Mouse (Mus musculus) heart, embryonic 15.5 days (tissue): Measurements from ENCODE around the gene Chd5. TPM values are rescaled to one million over a fixed set of nuclear protein-coding genes. Genes with fewer than 3 reads are reported as not detected.

Experiments
- ATAC-seq: fragments of 200-750 bp; cut with Nextera tagmentation; replicated peaks from 2 replicates; pipeline ENCODE4 v1.8.0; 2017; ENCODE audit warnings: low read depth, moderate TSS enrichment; ENCODE audit not compliant: insufficient number of reproducible peaks, insufficient read depth, low FRiP score
- H3K27ac ChIP-seq: fragments of 300-500 bp; sonication (generic); 2 replicates; pipeline ENCODE4 v1.5.1; 2015; ENCODE audit warnings: mild to moderate bottlenecking, inconsistent platforms
- H3K27me3 ChIP-seq: fragments of 300-500 bp; sonication (generic); 2 replicates; pipeline ENCODE4 v1.6.1; 2015; ENCODE audit warnings: inconsistent platforms
- H3K36me3 ChIP-seq: fragments of 300-500 bp; sonication (generic); 2 replicates; pipeline ENCODE4 v1.6.1; 2015; ENCODE audit warnings: mild to moderate bottlenecking, inconsistent platforms
- H3K4me1 ChIP-seq: fragments of 300-500 bp; sonication (generic); replicated peaks from 2 replicates; pipeline ENCODE4 v1.6.1; 2015; ENCODE audit warnings: inconsistent platforms
- H3K4me2 ChIP-seq: fragments of 300-500 bp; sonication (generic); 2 replicates; pipeline ENCODE4 v1.6.1; 2015; ENCODE audit warnings: inconsistent platforms, mild to moderate bottlenecking, moderate library complexity
- H3K4me3 ChIP-seq: fragments of 300-500 bp; sonication (generic); 2 replicates; pipeline ENCODE4 v1.5.1; 2015; ENCODE audit warnings: mild to moderate bottlenecking, inconsistent platforms
- H3K9ac ChIP-seq: fragments of 300-500 bp; sonication (generic); 2 replicates; pipeline ENCODE4 v1.6.1; 2015; ENCODE audit warnings: mild to moderate bottlenecking, inconsistent platforms
- H3K9me3 ChIP-seq: fragments of 300-500 bp; sonication (generic); replicated peaks from 2 replicates; pipeline ENCODE4 v1.6.1; 2016; ENCODE audit warnings: inconsistent platforms
- WGBS: fragments of 180-500 bp; shearing (Covaris S2); methylation state at CpG from one replicate; pipeline ENCODE4 v1.1.7; 2015; ENCODE audit warnings: mixed read lengths; 5-methylcytosine and 5-hydroxymethylcytosine counted together
- polyA plus RNA-seq: library from polyadenylated mRNA; unstranded; fragments of >200 nt; fragmentation: Nextera tagmentation; extraction: Ambion mirVana; gene quantifications from 2 replicates; pipeline ENCODE4 v1.2.1, GENCODE M21; 2015

The Chd5 gene
- polyA plus RNA-seq, 1 experiment from 2014 or later: 0.06 TPM

- Histone ChIP-seq H3K27ac (no peak overlapping the region), H3K9me3 (no peaks in the 10 kb centered on the region), H3K36me3 (no peaks in the 10 kb centered on the region), H3K4me2 (peak overlapping the region; percentile 41), H3K4me3 (peak overlapping the region; percentile 13; the same call in 1 of the 2 replicates), H3K4me1 (0 out of 2 replicates have a peak, but pooled peaks cover 6% of the 10 kb centered on the region), H3K27me3 (peaks cover 43% of the 10 kb centered on the region), H3K9ac (no peak overlapping the region)
- no peak for ATAC-seq
- 1% methylated on average over 24 of the region's 24 CpGs for WGBS
These were observed 22.4 kb downstream of the Chd5 start for GRCm38 (mm10) chr4:152360855-152361254.

GRCm38 (mm10) chr4:152362180-152362579 is 23.7 kb downstream of the Chd5 start:
- no peak overlapping the region for H3K9ac ChIP-seq
- H3K27ac ChIP-seq: no peak overlapping the region
- H3K9me3 ChIP-seq: no peaks in the 10 kb centered on the region
- H3K4me1 ChIP-seq: 0 out of 2 replicates have a peak, but pooled peaks cover 6% of the 10 kb centered on the region
- peaks cover 41% of the 10 kb centered on the region for H3K27me3 ChIP-seq
- 44% methylated on average over 9 of the region's 9 CpGs for WGBS
- no peaks in the 10 kb centered on the region for H3K36me3 ChIP-seq
- H3K4me3 ChIP-seq: no peak overlapping the region
- H3K4me2 ChIP-seq: no peak overlapping the region
- no peak for ATAC-seq

DNA sequence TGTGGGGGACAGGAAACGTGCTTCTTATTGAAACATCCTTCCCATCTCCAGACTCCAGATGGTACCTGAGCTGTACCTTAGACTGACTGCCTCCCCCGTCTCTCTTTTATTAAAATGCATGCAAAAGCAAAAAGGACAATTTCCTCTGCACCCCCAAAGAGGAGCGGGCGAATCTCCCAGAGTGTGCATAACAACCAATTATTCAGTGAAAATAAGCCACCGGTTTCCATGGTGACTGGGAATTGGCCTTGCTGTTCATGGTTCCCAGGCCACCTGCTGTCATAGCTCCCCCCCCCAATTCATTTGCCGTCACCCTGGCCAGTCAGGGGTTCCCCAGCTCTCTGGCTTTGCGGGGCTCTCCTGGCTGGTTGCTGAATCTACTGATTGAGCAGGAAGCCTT is 26.8 kb downstream of the Chd5 start:
- Histone ChIP-seq H3K27me3 (peaks cover 19% of the 10 kb centered on the region), H3K4me1 (0 out of 2 replicates have a peak, but pooled peaks cover 6% of the 10 kb centered on the region), H3K27ac (no peak overlapping the region), H3K4me2 (no peak overlapping the region), H3K9me3 (no peaks in the 10 kb centered on the region), H3K4me3 (no peak overlapping the region), H3K36me3 (no peaks in the 10 kb centered on the region), H3K9ac (no peak overlapping the region)
- no peak for ATAC-seq
- 68% methylated on average over 7 of the region's 7 CpGs for WGBS

GRCm38 (mm10) chr4:152382528-152383252 is 44.2 kb downstream of the Chd5 start:
- Histone ChIP-seq H3K27ac (no peak overlapping the region), H3K36me3 (no peaks in the 10 kb centered on the region), H3K4me3 (no peak overlapping the region), H3K9ac (no peak overlapping the region), H3K27me3 (peaks cover 5% of the 10 kb centered on the region; the same call in 1 of the 2 replicates), H3K4me1 (no peaks in the 10 kb centered on the region), H3K4me2 (no peak overlapping the region), H3K9me3 (no peaks in the 10 kb centered on the region)
- no peak for ATAC-seq
- 77% methylated on average over 17 of the region's 17 CpGs for whole genome bisulfite sequencing

- Histone ChIP-seq H3K4me2 (no peak overlapping the region), H3K27me3 (0 out of 2 replicates have a peak, but pooled peaks cover 8% of the 10 kb centered on the region), H3K4me3 (no peak overlapping the region), H3K27ac (no peak overlapping the region), H3K9ac (no peak overlapping the region), H3K36me3 (no peaks in the 10 kb centered on the region), H3K9me3 (no peaks in the 10 kb centered on the region), H3K4me1 (no peaks in the 10 kb centered on the region)
- 55% methylated on average over 16 of the region's 16 CpGs for WGBS
- no peak for ATAC-seq
These were observed 47.2 kb downstream of the Chd5 start for GRCm38 (mm10) chr4:152385644-152386043.

DNA sequence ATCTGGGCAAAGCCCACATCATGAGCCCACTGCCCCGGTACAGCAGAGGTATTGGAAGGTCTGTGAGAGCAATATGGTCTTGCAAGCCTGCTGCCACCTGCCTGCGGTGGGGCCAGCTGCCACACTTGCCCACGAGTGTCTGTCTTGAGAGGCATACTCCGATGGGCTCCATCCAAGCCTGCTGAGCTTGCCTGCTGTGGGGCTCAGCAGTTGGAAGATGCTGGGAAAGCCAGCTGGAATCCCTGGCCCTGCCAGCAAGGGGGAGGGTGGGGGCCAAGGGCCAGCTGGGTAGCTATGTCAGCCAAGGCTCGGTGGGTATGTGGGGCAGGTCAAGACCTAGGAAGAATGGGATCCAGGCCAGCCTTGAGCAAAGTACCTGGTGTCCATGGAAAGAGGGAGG is 53.7 kb downstream of the Chd5 start:
- no peak for ATAC-seq
- Histone ChIP-seq H3K9ac (no peak overlapping the region), H3K9me3 (no peaks in the 10 kb centered on the region), H3K27me3 (0 out of 2 replicates have a peak, but pooled peaks cover 8% of the 10 kb centered on the region), H3K27ac (no peak overlapping the region), H3K36me3 (no peaks in the 10 kb centered on the region), H3K4me3 (no peak overlapping the region), H3K4me1 (no peaks in the 10 kb centered on the region), H3K4me2 (no peak overlapping the region)
- WGBS: 73% methylated on average over 5 of the region's 5 CpGs

- H3K9ac ChIP-seq: no peak overlapping the region
- WGBS: 77% methylated on average over 17 of the region's 17 CpGs
These were observed 54.2 kb downstream of the Chd5 start for GRCm38 (mm10) chr4:152392627-152393026.

GRCm38 (mm10) chr4:152398926-152399325 is 60.5 kb downstream of the Chd5 start:
- H3K36me3 ChIP-seq: no peaks in the 10 kb centered on the region
- H3K9me3 ChIP-seq: no peaks in the 10 kb centered on the region
- no peaks in the 10 kb centered on the region for H3K27me3 ChIP-seq
- no peak overlapping the region for H3K27ac ChIP-seq
- no peak for ATAC-seq
- no peak overlapping the region for H3K4me3 ChIP-seq
- no peak overlapping the region for H3K9ac ChIP-seq
- 76% methylated on average over 3 of the region's 3 CpGs for WGBS
- H3K4me1 ChIP-seq: no peaks in the 10 kb centered on the region
- H3K4me2 ChIP-seq: no peak overlapping the region

More at GRCm38 (mm10) chr4:152392627-152393026, 54.2 kb downstream of the Chd5 start:
- Histone ChIP-seq H3K4me3 (no peak overlapping the region), H3K36me3 (no peaks in the 10 kb centered on the region), H3K9me3 (no peaks in the 10 kb centered on the region), H3K27me3 (0 out of 2 replicates have a peak, but pooled peaks cover 4% of the 10 kb centered on the region), H3K4me1 (no peaks in the 10 kb centered on the region), H3K4me2 (no peak overlapping the region), H3K27ac (no peak overlapping the region)
- ATAC-seq: no peak

GRCm38 (mm10) chr4:152405143-152405542 is 66.7 kb downstream of the Chd5 start:
- no peaks in the 10 kb centered on the region for H3K9me3 ChIP-seq
- no peak overlapping the region for H3K27ac ChIP-seq
- H3K4me1 ChIP-seq: no peaks in the 10 kb centered on the region
- H3K4me2 ChIP-seq: no peak overlapping the region
- WGBS: 74% methylated on average over 6 of the region's 6 CpGs
- no peaks in the 10 kb centered on the region for H3K36me3 ChIP-seq
- H3K27me3 ChIP-seq: no peaks in the 10 kb centered on the region
- no peak for ATAC-seq
- no peak overlapping the region for H3K4me3 ChIP-seq
- no peak overlapping the region for H3K9ac ChIP-seq

- Histone ChIP-seq H3K27me3 (no peaks in the 10 kb centered on the region), H3K4me1 (no peaks in the 10 kb centered on the region), H3K9ac (no peak overlapping the region), H3K36me3 (no peaks in the 10 kb centered on the region), H3K27ac (no peak overlapping the region), H3K9me3 (no peaks in the 10 kb centered on the region), H3K4me3 (no peak overlapping the region), H3K4me2 (no peak overlapping the region)
- no peak for ATAC-seq
- 77% methylated on average over 7 of the region's 7 CpGs for WGBS
These were observed 67.3 kb downstream of the Chd5 start for GRCm38 (mm10) chr4:152405671-152406201.

- Histone ChIP-seq H3K27me3 (no peaks in the 10 kb centered on the region), H3K36me3 (no peaks in the 10 kb centered on the region), H3K9me3 (no peaks in the 10 kb centered on the region), H3K4me1 (no peaks in the 10 kb centered on the region; the same call in 1 of the 2 replicates), H3K27ac (no peak overlapping the region), H3K4me3 (no peak overlapping the region), H3K9ac (no peak overlapping the region), H3K4me2 (no peak overlapping the region)
- no peak for ATAC-seq
- WGBS: 75% methylated on average over 8 of the region's 8 CpGs
These were observed 68.1 kb downstream of the Chd5 start for GRCm38 (mm10) chr4:152406531-152406930.

GRCm38 (mm10) chr4:152410961-152411360 is 72.5 kb downstream of the Chd5 start:
- no peak for ATAC-seq
- Histone ChIP-seq H3K27ac (no peak overlapping the region), H3K4me3 (no peak overlapping the region), H3K9ac (no peak overlapping the region), H3K36me3 (no peaks in the 10 kb centered on the region), H3K4me2 (no peak overlapping the region), H3K4me1 (no peaks in the 10 kb centered on the region; the same call in 1 of the 2 replicates), H3K9me3 (no peaks in the 10 kb centered on the region), H3K27me3 (no peaks in the 10 kb centered on the region)
- WGBS: 62% methylated on average over 13 of the region's 13 CpGs
